Mouse (Mus musculus) lung, postnatal 0 days (tissue): ENCODE measurements at regions not wholly inside any gene's neighbourhood (a gene's known extent, or its start where the extent isn't known, plus 50 kb on each side); places are given as distances from the start of the nearest gene placed in this dataset.

Source experiments
- CTCF ChIP-seq: IDR thresholded peaks from 2 replicates; pipeline ENCODE4 v1.5.1; 2016; ENCODE audit warnings: antibody characterized with exemption, mild to moderate bottlenecking
- EP300 ChIP-seq: IDR thresholded peaks from 2 replicates; pipeline ENCODE4 v1.6.1; 2016; ENCODE audit warnings: antibody characterized with exemption, mild to moderate bottlenecking, control low read depth

DNA sequence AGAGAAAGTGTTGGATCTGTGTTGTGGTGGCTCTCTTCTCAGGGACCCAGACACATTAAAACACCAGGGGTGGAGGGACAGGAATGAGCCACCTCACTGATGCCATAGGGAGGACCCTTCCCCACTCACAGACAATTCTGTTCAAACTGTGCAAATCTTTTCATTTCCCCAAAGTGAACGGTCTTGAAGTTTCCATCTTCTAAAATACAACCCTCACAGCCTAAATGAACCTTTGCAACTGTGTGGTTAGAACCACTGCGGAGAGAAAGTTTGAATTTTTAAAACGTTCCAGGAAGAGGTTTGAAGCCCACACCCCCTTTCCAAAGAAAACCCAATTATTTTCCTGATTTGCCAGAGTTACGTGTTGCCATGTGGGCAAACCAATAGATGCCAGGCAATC, 467.7 kb downstream of the Vrk1 start:
- TF ChIP-seq CTCF (no peak), EP300 (no peak)
